Mouse (Mus musculus) limb, embryonic 14.5 days (tissue): ENCODE data around the gene Vim. TPM values are rescaled to one million over a fixed set of nuclear protein-coding genes. Genes with fewer than 3 reads are reported as not detected.

Source experiments
- ATAC-seq: fragments of 200-750 bp; cut with Nextera tagmentation; 2 replicates; pipeline ENCODE4 v1.8.0; 2017; ENCODE audit warnings: low read depth, moderate number of reproducible peaks, moderate TSS enrichment; ENCODE audit not compliant: low FRiP score
- DNase-seq: peaks from one replicate; pipeline ENCODE4 v3.0.0-alpha.2; 2015; ENCODE audit warnings: low spot score
- H3K27ac ChIP-seq: fragments of 300-500 bp; sonication (generic); replicated peaks from 2 replicates; pipeline ENCODE4 v1.5.1; 2014; ENCODE audit warnings: low read depth, mild to moderate bottlenecking, low read length, moderate library complexity, mixed read lengths
- H3K27me3 ChIP-seq: fragments of 300-500 bp; sonication (generic); 2 replicates; pipeline ENCODE4 v1.6.1; 2014; ENCODE audit warnings: low read length, mixed read lengths; ENCODE audit not compliant: control insufficient read depth, insufficient read depth
- H3K36me3 ChIP-seq: fragments of 300-500 bp; sonication (generic); 2 replicates; pipeline ENCODE4 v1.6.1; 2014; ENCODE audit warnings: mild to moderate bottlenecking, low read length, moderate library complexity, mixed read lengths; ENCODE audit not compliant: control insufficient read depth, insufficient read depth
- H3K4me1 ChIP-seq: fragments of 300-500 bp; sonication (generic); 2 replicates; pipeline ENCODE4 v1.6.1; 2014; ENCODE audit warnings: antibody characterized with exemption, low read length, mixed read lengths; ENCODE audit not compliant: control insufficient read depth, insufficient read depth
- H3K4me2 ChIP-seq: fragments of 300-500 bp; sonication (generic); replicated peaks from 2 replicates; pipeline ENCODE4 v1.6.1; 2014; ENCODE audit warnings: low read depth, mild to moderate bottlenecking, low read length, moderate library complexity; ENCODE audit not compliant: severe bottlenecking
- H3K4me3 ChIP-seq: fragments of 300-500 bp; sonication (generic); replicated peaks from 2 replicates; pipeline ENCODE4 v1.5.1; 2014; ENCODE audit warnings: low read length
- H3K9ac ChIP-seq: fragments of 300-500 bp; sonication (generic); 2 replicates; pipeline ENCODE4 v1.6.1; 2014; ENCODE audit warnings: mild to moderate bottlenecking, low read depth, low read length, moderate library complexity; ENCODE audit not compliant: severe bottlenecking
- H3K9me3 ChIP-seq: fragments of 300-500 bp; sonication (generic); 2 replicates; pipeline ENCODE4 v1.6.1; 2016; ENCODE audit warnings: low read length; ENCODE audit not compliant: control insufficient read depth
- POLR2A ChIP-seq: fragments of 200-500 bp; IDR thresholded peaks from 2 replicates; pipeline ENCODE4 v1.8.0; 2012; ENCODE audit warnings: inconsistent platforms, mild to moderate bottlenecking, moderate library complexity, borderline replicate concordance; ENCODE audit not compliant: insufficient read depth, insufficient read length; ENCODE audit errors: extremely low read depth
- WGBS: fragments of 180-500 bp; shearing (Covaris S2); extraction: QIAGEN DNeasy Blood & Tissue Kit; methylation state at CpG from one replicate; pipeline ENCODE4 v1.1.7; 2014; 5-methylcytosine and 5-hydroxymethylcytosine counted together
- polyA plus RNA-seq, 2 experiments: library from polyadenylated mRNA; depleted of rRNA in 1 of 2; stranded (reverse) in 1 of 2; unstranded in 1 of 2; fragments of >200 nt; fragmentation: Nextera tagmentation in 1 of 2; extraction: Ambion mirVana in 1 of 2; gene quantifications; 2 replicates each; pipeline versions ENCODE4 v1.2.1 to v1.2.3; 2012 to 2014

Vim gene
- polyA plus RNA-seq, 2 experiments, result 1,202 to 1,568 TPM

DNA sequence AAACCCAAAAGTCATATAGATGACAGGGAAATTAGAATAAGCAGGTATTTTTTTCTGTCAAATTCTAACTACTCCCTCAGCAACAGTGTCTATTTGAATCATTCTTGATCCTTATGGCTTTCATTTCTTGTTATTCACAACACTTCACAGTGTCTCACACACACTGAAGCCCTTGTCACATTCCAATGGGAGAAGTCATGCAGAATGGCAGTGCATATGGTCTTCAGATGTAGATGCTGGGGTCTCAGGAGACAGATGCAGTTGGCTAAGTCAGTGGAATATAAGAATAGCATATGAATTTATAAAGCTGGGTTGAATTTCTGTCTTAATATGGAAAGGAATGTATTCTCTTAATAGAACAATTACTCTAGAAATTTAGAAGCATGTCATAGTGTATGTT is 17.5 kb upstream of the Vim start:
- no peaks in the 10 kb centered on the region for H3K27me3 ChIP-seq
- H3K27ac ChIP-seq, result no peak overlapping the region
- DNase-seq (peak; percentile 65), ATAC-seq (peak; percentile 56; the same call in 1 of the 2 replicates)
- H3K4me3 ChIP-seq, result no peak overlapping the region
- no peak overlapping the region for H3K4me2 ChIP-seq
- peaks cover 8% of the 10 kb centered on the region; the same call in 1 of the 2 replicates for H3K4me1 ChIP-seq
- no peak for TF ChIP-seq POLR2A
- no peaks in the 10 kb centered on the region for H3K36me3 ChIP-seq
- H3K9me3 ChIP-seq, result no peaks in the 10 kb centered on the region
- no peak overlapping the region for H3K9ac ChIP-seq

DNA sequence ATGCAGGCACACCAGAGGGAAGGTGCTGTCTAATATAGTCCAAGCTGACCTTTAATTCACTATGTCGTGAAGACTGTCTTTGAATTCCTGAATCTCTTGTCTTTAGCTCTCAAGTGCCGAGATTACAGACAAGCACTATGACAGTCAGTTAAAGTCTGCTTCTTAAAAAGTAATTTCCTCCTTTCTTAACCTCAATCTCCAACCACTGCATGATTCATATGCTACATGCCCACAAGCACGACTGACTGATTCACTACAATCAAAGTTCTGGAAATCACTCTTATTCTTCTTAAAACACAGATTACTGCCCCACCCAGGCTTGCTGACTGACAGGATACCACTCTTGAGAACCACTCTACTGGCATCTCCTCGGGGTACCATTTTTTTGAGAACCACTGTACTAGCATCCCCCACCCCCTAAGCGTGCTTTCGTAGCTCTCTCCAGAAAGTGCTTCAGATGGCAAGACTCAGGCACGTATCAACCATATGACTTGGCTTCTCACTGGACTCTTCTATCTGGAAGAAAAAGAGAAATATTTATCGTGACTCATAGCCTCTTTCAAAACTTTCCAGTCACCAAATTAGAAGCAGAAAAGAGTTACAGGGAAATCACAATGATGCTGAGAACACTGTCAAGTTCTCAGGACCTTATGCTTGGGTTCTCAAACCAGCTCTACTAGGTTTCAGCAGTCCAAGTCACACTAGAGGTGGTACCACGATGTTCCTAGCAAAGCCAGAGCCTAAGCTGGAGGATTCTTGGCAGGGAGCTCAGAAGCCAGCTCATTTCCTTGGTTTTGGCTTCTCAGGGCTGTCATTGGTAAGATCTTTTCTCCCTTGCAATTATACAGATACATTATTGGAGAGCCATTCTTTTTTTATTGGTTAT is 16.3 kb upstream of the Vim start:
- Histone ChIP-seq H3K9ac (no peak overlapping the region), H3K27me3 (no peaks in the 10 kb centered on the region), H3K27ac (no peak overlapping the region), H3K9me3 (no peaks in the 10 kb centered on the region), H3K4me1 (peaks cover 8% of the 10 kb centered on the region; the same call in 1 of the 2 replicates), H3K36me3 (no peaks in the 10 kb centered on the region), H3K4me2 (no peak overlapping the region), H3K4me3 (no peak overlapping the region)
- ATAC-seq, result no peak
- 78% methylated on average over 9 of the region's 9 CpGs for WGBS
- no peak for TF ChIP-seq POLR2A
- DNase-seq, result no peak

DNA sequence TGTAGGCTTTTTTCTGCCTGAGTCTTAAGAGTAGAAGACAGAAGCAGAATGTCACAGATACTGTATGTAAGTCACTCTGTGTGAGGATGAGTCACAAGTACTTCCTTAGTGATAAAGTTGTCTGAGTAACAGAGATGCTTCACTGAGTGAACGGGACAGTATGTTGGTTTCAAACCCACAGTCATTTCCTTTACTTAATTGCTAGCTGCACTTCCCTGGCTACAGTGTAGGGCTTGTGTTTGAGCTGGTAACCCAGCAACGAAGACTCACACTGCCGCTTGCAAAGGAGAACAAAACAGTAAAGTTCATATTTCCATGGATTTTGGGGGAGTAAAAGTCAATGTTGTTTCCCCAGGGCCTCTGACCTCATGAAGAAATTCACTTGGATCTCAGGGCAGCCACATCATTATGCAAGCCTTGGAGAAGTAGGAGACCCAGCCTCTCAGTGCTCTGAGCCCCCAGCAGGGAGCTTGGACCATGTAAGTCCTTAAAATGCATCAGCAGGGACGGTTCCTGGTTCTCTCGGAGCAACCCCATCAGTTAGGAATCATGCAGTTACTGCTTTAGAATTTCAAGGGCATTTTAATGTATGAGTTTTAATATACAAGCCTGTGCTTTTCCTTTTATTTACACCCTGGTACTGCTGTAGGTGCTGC is 15.0 kb upstream of the Vim start:
- Histone ChIP-seq H3K36me3 (no peaks in the 10 kb centered on the region), H3K27ac (0 out of 2 replicates have a peak overlapping the region, but pooled peaks have one; percentile 50), H3K4me1 (peaks cover 8% of the 10 kb centered on the region; the same call in 1 of the 2 replicates), H3K27me3 (no peaks in the 10 kb centered on the region), H3K9me3 (no peaks in the 10 kb centered on the region), H3K4me2 (no peak overlapping the region), H3K4me3 (no peak overlapping the region), H3K9ac (peak overlapping the region; percentile 36; the same call in 1 of the 2 replicates)
- peak; percentile 82 for ATAC-seq
- 33% methylated on average over 5 of the region's 5 CpGs for WGBS
- peak; percentile 56 for DNase-seq
- TF ChIP-seq POLR2A, result no peak

DNA sequence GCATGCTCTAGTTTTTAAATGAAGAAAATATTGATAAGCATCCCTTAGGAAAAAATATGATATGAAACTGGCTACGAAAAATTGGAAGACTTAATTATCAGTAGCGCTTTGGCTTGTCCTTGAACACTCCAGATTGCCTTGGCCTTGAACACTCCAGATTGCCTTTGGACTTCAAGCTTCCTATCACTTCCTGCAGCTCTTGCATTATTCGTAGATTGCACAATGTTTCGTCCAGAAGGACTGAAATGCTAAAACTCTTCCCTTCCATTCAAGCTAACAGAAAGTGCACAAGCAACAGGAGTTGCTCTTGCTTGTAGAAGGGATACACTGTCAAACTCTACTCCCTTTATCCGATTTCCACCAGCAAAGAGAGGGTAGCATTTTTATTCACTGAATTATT is 14.4 kb upstream of the Vim start:
- ATAC-seq (no peak), DNase-seq (no peak)
- Histone ChIP-seq H3K36me3 (no peaks in the 10 kb centered on the region), H3K27ac (no peak overlapping the region), H3K27me3 (no peaks in the 10 kb centered on the region), H3K4me1 (peaks cover 8% of the 10 kb centered on the region; the same call in 1 of the 2 replicates), H3K4me3 (no peak overlapping the region), H3K9ac (no peak overlapping the region), H3K9me3 (no peaks in the 10 kb centered on the region), H3K4me2 (no peak overlapping the region)
- no peak for TF ChIP-seq POLR2A
- WGBS, result 88% methylated on average over 5 of the region's 5 CpGs

- ATAC-seq (no peak), DNase-seq (no peak)
- Histone ChIP-seq H3K27ac (no peak overlapping the region), H3K9ac (no peak overlapping the region), H3K9me3 (no peaks in the 10 kb centered on the region), H3K4me3 (no peak overlapping the region), H3K36me3 (no peaks in the 10 kb centered on the region), H3K4me1 (peaks cover 8% of the 10 kb centered on the region; the same call in 1 of the 2 replicates), H3K4me2 (no peak overlapping the region), H3K27me3 (no peaks in the 10 kb centered on the region)
- TF ChIP-seq POLR2A, result no peak
- WGBS, result 81% methylated on average over 5 of the region's 5 CpGs
Measured at GRCm38 (mm10) chr2:13559729-13560128, 14.0 kb upstream of the Vim start.
